ENCODE assay signal across 9 mouse cellular contexts in genomic region chr5:149909108-149909739, GRCm38 (mm10).
DNase-seq lines count a peak whose midpoint lies in the region; ATAC-seq and TF ChIP-seq lines count a peak whose summit lies in the region.
"Had no signal": no experiment of that assay in that cellular context is flagged by ENCODE, and none has a peak within 500 bp of the region (broad histone marks: within the 10 kb centered on the region; RNA-seq: fewer than 3 reads in every experiment).

No protein-coding gene starts in this region.

- no peak for TF ChIP-seq CTCF in lung, embryonic 14.5 days (IDR thresholded peaks at IDR 0.05; ENCODE audit: low read depth)

- 41% methylated on average over 13 of the region's 13 CpGs for WGBS in lung, embryonic 14.5 days
- 50% methylated on average over 13 of the region's 13 CpGs for WGBS in heart, embryonic 10.5 days
- WGBS in kidney, embryonic 16.5 days = 13% methylated on average over 13 of the region's 13 CpGs
- WGBS in neural tube, embryonic 14.5 days = 13% methylated on average over 13 of the region's 13 CpGs
- WGBS in liver, embryonic 11.5 days = 42% methylated on average over 13 of the region's 13 CpGs

- H3K27ac ChIP-seq in lung, embryonic 14.5 days (ENCODE audit: low read depth) = peak overlapping the region; percentile 7; the same call in 1 of the 2 replicates
- H3K27ac ChIP-seq in heart, embryonic 10.5 days = peak overlapping the region; percentile 62; the same call in 1 of the 2 replicates
- peak overlapping the region; percentile 70 for H3K27ac ChIP-seq in kidney, embryonic 16.5 days (ENCODE audit: low read length)
- peak overlapping the region; percentile 39; the same call in 1 of the 2 replicates for H3K27ac ChIP-seq in neural tube, embryonic 14.5 days (ENCODE audit: low read depth, low read length)
- H3K27ac ChIP-seq in liver, embryonic 11.5 days (ENCODE audit: low read depth, low read length) = no peak overlapping the region
- H3K27ac ChIP-seq: midbrain, embryonic 12.5 days had no signal

- H3K36me3 ChIP-seq in lung, embryonic 14.5 days (ENCODE audit: insufficient read depth) = no peaks in the 10 kb centered on the region
- H3K36me3 ChIP-seq in heart, embryonic 10.5 days = no peaks in the 10 kb centered on the region
- H3K36me3 ChIP-seq in kidney, embryonic 16.5 days (ENCODE audit: insufficient read depth, low read length) = no peaks in the 10 kb centered on the region
- H3K36me3 ChIP-seq in neural tube, embryonic 14.5 days (ENCODE audit: control insufficient read depth, insufficient read depth, low read length) = no peaks in the 10 kb centered on the region
- H3K36me3 ChIP-seq in liver, embryonic 11.5 days (ENCODE audit: control insufficient read depth, insufficient read depth, low read length) = no peaks in the 10 kb centered on the region
- H3K36me3 ChIP-seq: midbrain, embryonic 12.5 days had no signal

- DNase-seq in lung, embryonic 14.5 days = peak; percentile 20
- no peak for DNase-seq in lung, adult 18-20 months
- no peak for DNase-seq in heart, embryonic 10.5 days (ENCODE audit: low spot score)
- DNase-seq in gastrocnemius, postnatal 4 days (ENCODE audit: low spot score in 2 of 2) = no peak
- no peak for DNase-seq in liver, embryonic 11.5 days (ENCODE audit: low spot score)

- H3K9ac ChIP-seq in lung, embryonic 14.5 days = no peak overlapping the region
- no peak overlapping the region for H3K9ac ChIP-seq in kidney, embryonic 16.5 days (replicated peaks; ENCODE audit: low read length)
- no peak overlapping the region for H3K9ac ChIP-seq in neural tube, embryonic 14.5 days (replicated peaks; ENCODE audit: low read depth, low read length)
- no peak overlapping the region for H3K9ac ChIP-seq in liver, embryonic 11.5 days (ENCODE audit: low read depth, low read length)
- H3K9ac ChIP-seq: midbrain, embryonic 12.5 days had no signal

- no peaks in the 10 kb centered on the region for H3K4me1 ChIP-seq in lung, embryonic 14.5 days (ENCODE audit: insufficient read depth)
- H3K4me1 ChIP-seq in heart, embryonic 10.5 days = peaks cover 14% of the 10 kb centered on the region
- H3K4me1 ChIP-seq in kidney, embryonic 16.5 days (ENCODE audit: insufficient read depth, low read length) = peaks cover 31% of the 10 kb centered on the region
- no peaks in the 10 kb centered on the region; the same call in 1 of the 2 replicates for H3K4me1 ChIP-seq in neural tube, embryonic 14.5 days (ENCODE audit: control insufficient read depth, insufficient read depth, low read length)
- no peaks in the 10 kb centered on the region for H3K4me1 ChIP-seq in liver, embryonic 11.5 days (replicated peaks; ENCODE audit: control insufficient read depth, insufficient read depth, low read length)
- H3K4me1 ChIP-seq: midbrain, embryonic 12.5 days had no signal

- no peaks in the 10 kb centered on the region for H3K9me3 ChIP-seq in lung, embryonic 14.5 days (ENCODE audit: low read depth, low read length)
- H3K9me3 ChIP-seq in heart, embryonic 10.5 days = no peaks in the 10 kb centered on the region
- no peaks in the 10 kb centered on the region for H3K9me3 ChIP-seq in kidney, embryonic 16.5 days (ENCODE audit: low read length)
- no peaks in the 10 kb centered on the region for H3K9me3 ChIP-seq in neural tube, embryonic 14.5 days (ENCODE audit: control insufficient read depth, low read length)
- no peaks in the 10 kb centered on the region for H3K9me3 ChIP-seq in liver, embryonic 11.5 days (ENCODE audit: control insufficient read depth, low read length)
- H3K9me3 ChIP-seq: midbrain, embryonic 12.5 days had no signal

- no peak overlapping the region for H3K4me3 ChIP-seq in lung, embryonic 14.5 days (ENCODE audit: low read depth, low read length)
- no peak overlapping the region for H3K4me3 ChIP-seq in heart, embryonic 10.5 days
- H3K4me3 ChIP-seq in kidney, embryonic 16.5 days (ENCODE audit: low read length) = no peak overlapping the region
- H3K4me3 ChIP-seq in neural tube, embryonic 14.5 days (ENCODE audit: low read depth, low read length) = no peak overlapping the region
- H3K4me3 ChIP-seq in liver, embryonic 11.5 days (ENCODE audit: low read depth, low read length) = no peak overlapping the region
- H3K4me3 ChIP-seq: midbrain, embryonic 12.5 days had no signal

- H3K4me2 ChIP-seq in lung, embryonic 14.5 days = no peak overlapping the region
- peak overlapping the region; percentile 8 for H3K4me2 ChIP-seq in kidney, embryonic 16.5 days (replicated peaks; ENCODE audit: low read depth, low read length)
- H3K4me2 ChIP-seq in neural tube, embryonic 14.5 days (ENCODE audit: low read depth, low read length) = 0 out of 2 replicates have a peak overlapping the region, but pooled peaks have one; percentile 14
- no peak overlapping the region for H3K4me2 ChIP-seq in liver, embryonic 11.5 days
- H3K4me2 ChIP-seq: midbrain, embryonic 12.5 days had no signal

- no peaks in the 10 kb centered on the region for H3K27me3 ChIP-seq in lung, embryonic 14.5 days (ENCODE audit: insufficient read depth, low read length)
- H3K27me3 ChIP-seq in heart, embryonic 10.5 days (ENCODE audit: insufficient read depth, poor library complexity, severe bottlenecking) = no peaks in the 10 kb centered on the region
- H3K27me3 ChIP-seq in kidney, embryonic 16.5 days (ENCODE audit: insufficient read depth, low read length) = no peaks in the 10 kb centered on the region
- H3K27me3 ChIP-seq in neural tube, embryonic 14.5 days (ENCODE audit: control insufficient read depth, insufficient read depth, low read length) = no peaks in the 10 kb centered on the region
- no peaks in the 10 kb centered on the region for H3K27me3 ChIP-seq in liver, embryonic 11.5 days (replicated peaks; ENCODE audit: control insufficient read depth, insufficient read depth, low read length)
- H3K27me3 ChIP-seq: midbrain, embryonic 12.5 days had no signal

- no peak for ATAC-seq in lung, embryonic 14.5 days (ENCODE audit: insufficient read depth)
- peak; percentile 87 for ATAC-seq in kidney, embryonic 16.5 days (ENCODE audit: low FRiP score, low TSS enrichment)
- peak; percentile 51; the same call in 1 of the 2 replicates for ATAC-seq in neural tube, embryonic 14.5 days (ENCODE audit: low read depth)
- ATAC-seq in megakaryocyte, adult 5-6 weeks (ENCODE audit: poor library complexity, severe bottlenecking) = no peak
- ATAC-seq in liver, embryonic 11.5 days (replicated peaks; ENCODE audit: low FRiP score) = no peak

Comparison
In these comparisons a context has a peak if more than half of its experiments do, and no peak if none do; other contexts are left out.
1. ATAC-seq: peak in kidney, embryonic 16.5 days (single experiment) and neural tube, embryonic 14.5 days (single experiment); none in lung, embryonic 14.5 days (single experiment), megakaryocyte, adult 5-6 weeks (single experiment) and liver, embryonic 11.5 days (single experiment).
2. H3K4me2 ChIP-seq: peak in kidney, embryonic 16.5 days (single experiment) and neural tube, embryonic 14.5 days (single experiment); none in lung, embryonic 14.5 days (single experiment) and liver, embryonic 11.5 days (single experiment).